Mouse (Mus musculus) lung, embryonic 16.5 days (tissue): ENCODE results near the gene Acbd3. TPM values are rescaled to one million over a fixed set of nuclear protein-coding genes. Genes with fewer than 3 reads are reported as not detected.

Experiments
- ATAC-seq: fragments of 200-750 bp; cut with Nextera tagmentation; 2 replicates; pipeline ENCODE4 v1.8.0; 2017; ENCODE audit warnings: low read depth, mild to moderate bottlenecking, moderate library complexity
- H3K27ac ChIP-seq: fragments of 300-500 bp; sonication (generic); 2 replicates; pipeline ENCODE4 v1.5.1; 2014; ENCODE audit warnings: mild to moderate bottlenecking, control low read depth, low read length
- H3K27me3 ChIP-seq: fragments of 300-500 bp; sonication (generic); 2 replicates; pipeline ENCODE4 v1.6.1; 2014; ENCODE audit warnings: low read depth, low read length, mixed read lengths; ENCODE audit not compliant: control insufficient read depth, insufficient read depth
- H3K36me3 ChIP-seq: fragments of 300-500 bp; sonication (generic); 2 replicates; pipeline ENCODE4 v1.6.1; 2014; ENCODE audit warnings: low read length; ENCODE audit not compliant: control insufficient read depth, insufficient read depth
- H3K4me1 ChIP-seq: fragments of 300-500 bp; sonication (generic); replicated peaks from 2 replicates; pipeline ENCODE4 v1.6.1; 2014; ENCODE audit warnings: low read length, mixed read lengths; ENCODE audit not compliant: control insufficient read depth, insufficient read depth
- H3K4me2 ChIP-seq: fragments of 300-500 bp; sonication (generic); 2 replicates; pipeline ENCODE4 v1.6.1; 2014; ENCODE audit warnings: low read depth, low read length, control low read depth
- H3K4me3 ChIP-seq: fragments of 300-500 bp; sonication (generic); 2 replicates; pipeline ENCODE4 v1.5.1; 2014; ENCODE audit warnings: mild to moderate bottlenecking, low read length, control low read depth
- H3K9ac ChIP-seq: fragments of 300-500 bp; sonication (generic); 2 replicates; pipeline ENCODE4 v1.6.1; 2014; ENCODE audit warnings: low read length, control low read depth
- H3K9me3 ChIP-seq: fragments of 300-500 bp; sonication (generic); 2 replicates; pipeline ENCODE4 v1.6.1; 2016; ENCODE audit warnings: low read length; ENCODE audit not compliant: control insufficient read depth
- WGBS: fragments of 180-500 bp; shearing (Covaris S2); extraction: QIAGEN DNeasy Blood & Tissue Kit; methylation state at CpG from one replicate; pipeline ENCODE4 v1.1.7; 2014; 5-methylcytosine and 5-hydroxymethylcytosine counted together
- polyA plus RNA-seq: library from polyadenylated mRNA; unstranded; fragments of >200 nt; fragmentation: Nextera tagmentation; extraction: Ambion mirVana; gene quantifications from 2 replicates; pipeline ENCODE4 v1.2.1, GENCODE M21; 2015

Gene Acbd3
- polyA plus RNA-seq, 1 experiment from 2014 or later, result 20.7 TPM

- 13% methylated on average over 10 of the region's 10 CpGs for WGBS
- no peaks in the 10 kb centered on the region for H3K36me3 ChIP-seq
Measured at GRCm38 (mm10) chr1:180767541-180768333, 41.9 kb downstream of the Acbd3 start.

GRCm38 (mm10) chr1:180768334-180769168 lies 42.7 kb downstream of the Acbd3 start:
- Histone ChIP-seq H3K4me1 (peaks cover 11% of the 10 kb centered on the region), H3K4me3 (peak overlapping the region; percentile 58), H3K36me3 (no peaks in the 10 kb centered on the region), H3K27me3 (no peaks in the 10 kb centered on the region; the same call in 1 of the 2 replicates), H3K27ac (peak overlapping the region; percentile 40), H3K9me3 (no peaks in the 10 kb centered on the region), H3K9ac (peak overlapping the region; percentile 83), H3K4me2 (peak overlapping the region; percentile 90)
- ATAC-seq, result peak; percentile 90
- WGBS, result 3% methylated on average over 37 of the region's 37 CpGs

More at GRCm38 (mm10) chr1:180767541-180768333, 41.9 kb downstream of the Acbd3 start:
- peak overlapping the region; percentile 83 for H3K9ac ChIP-seq
- peak overlapping the region; percentile 40; the same call in 1 of the 2 replicates for H3K27ac ChIP-seq
- no peaks in the 10 kb centered on the region for H3K9me3 ChIP-seq
- peak; percentile 23 for ATAC-seq
- H3K4me3 ChIP-seq, result peak overlapping the region; percentile 58
- peak overlapping the region; percentile 90 for H3K4me2 ChIP-seq
- peaks cover 11% of the 10 kb centered on the region for H3K4me1 ChIP-seq
- no peaks in the 10 kb centered on the region; the same call in 1 of the 2 replicates for H3K27me3 ChIP-seq

- Histone ChIP-seq H3K9me3 (peaks cover 3% of the 10 kb centered on the region), H3K27me3 (no peaks in the 10 kb centered on the region; the same call in 1 of the 2 replicates), H3K27ac (no peak overlapping the region), H3K4me3 (no peak overlapping the region), H3K9ac (no peak overlapping the region), H3K4me2 (no peak overlapping the region), H3K4me1 (peaks cover 22% of the 10 kb centered on the region), H3K36me3 (no peaks in the 10 kb centered on the region)
- no peak for ATAC-seq
- WGBS, result 75% methylated on average over 5 of the region's 5 CpGs
Measured at GRCm38 (mm10) chr1:180771306-180771705, 45.5 kb downstream of the Acbd3 start.

DNA sequence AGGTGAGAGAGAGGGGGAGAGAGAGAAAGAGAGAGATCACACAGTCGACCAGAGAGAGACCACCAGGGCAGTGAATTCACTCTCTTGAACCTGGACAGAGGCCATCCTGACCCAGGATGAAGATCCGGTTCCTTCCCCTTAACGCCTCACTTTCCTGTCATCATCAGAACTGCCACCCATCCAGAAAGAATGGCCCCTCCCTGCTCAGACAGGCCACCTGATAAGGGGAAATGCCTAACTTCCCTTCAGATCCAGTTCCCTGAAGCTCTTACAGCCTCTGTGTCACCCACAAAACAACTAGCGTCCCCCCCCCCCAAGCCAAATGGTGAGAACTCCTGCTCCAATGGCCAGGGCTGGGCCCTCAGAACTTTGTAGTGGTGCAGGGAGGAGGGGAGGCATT lies 45.9 kb downstream of the Acbd3 start:
- Histone ChIP-seq H3K4me3 (no peak overlapping the region), H3K4me1 (peaks cover 23% of the 10 kb centered on the region), H3K9ac (no peak overlapping the region), H3K36me3 (no peaks in the 10 kb centered on the region), H3K27ac (no peak overlapping the region), H3K27me3 (no peaks in the 10 kb centered on the region; the same call in 1 of the 2 replicates), H3K9me3 (peaks cover 3% of the 10 kb centered on the region), H3K4me2 (no peak overlapping the region)
- WGBS, result 45% methylated on average over 4 of the region's 4 CpGs
- ATAC-seq, result no peak

GRCm38 (mm10) chr1:180772291-180772690 lies 46.4 kb downstream of the Acbd3 start:
- Histone ChIP-seq H3K27me3 (no peaks in the 10 kb centered on the region; the same call in 1 of the 2 replicates), H3K27ac (no peak overlapping the region), H3K4me1 (peaks cover 27% of the 10 kb centered on the region), H3K36me3 (no peaks in the 10 kb centered on the region), H3K4me3 (no peak overlapping the region), H3K9ac (no peak overlapping the region), H3K9me3 (peaks cover 3% of the 10 kb centered on the region), H3K4me2 (no peak overlapping the region)
- ATAC-seq, result no peak
- 87% methylated on average over 3 of the region's 3 CpGs for WGBS

- Histone ChIP-seq H3K27ac (no peak overlapping the region), H3K4me3 (no peak overlapping the region), H3K27me3 (no peaks in the 10 kb centered on the region; the same call in 1 of the 2 replicates), H3K4me1 (peaks cover 17% of the 10 kb centered on the region), H3K9ac (no peak overlapping the region), H3K36me3 (no peaks in the 10 kb centered on the region), H3K9me3 (peaks cover 3% of the 10 kb centered on the region), H3K4me2 (no peak overlapping the region)
- 66% methylated on average over 3 of the region's 3 CpGs for WGBS
- ATAC-seq, result no peak
Measured at GRCm38 (mm10) chr1:180774664-180775063, 48.8 kb downstream of the Acbd3 start.

DNA sequence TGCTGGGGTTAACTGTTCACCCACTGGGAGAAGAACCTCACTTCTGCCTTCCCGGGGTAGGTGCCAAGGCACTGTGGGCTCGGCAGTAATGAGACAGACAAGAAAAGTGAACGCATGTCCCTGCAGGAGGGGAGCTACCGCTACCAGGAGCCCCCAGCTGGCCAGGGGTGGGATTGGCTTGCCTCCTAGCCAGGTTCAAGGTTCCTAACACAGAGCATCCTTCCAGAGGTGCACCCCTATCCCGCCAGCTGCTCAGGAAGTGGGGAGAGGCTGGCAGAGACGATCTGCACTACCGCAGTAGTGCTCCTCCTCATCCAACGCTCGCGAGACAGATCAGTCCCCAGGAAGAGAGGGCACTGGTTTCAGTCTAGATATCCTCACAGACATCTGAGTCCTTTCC lies 49.5 kb downstream of the Acbd3 start:
- Histone ChIP-seq H3K4me3 (no peak overlapping the region), H3K36me3 (no peaks in the 10 kb centered on the region), H3K4me1 (peaks cover 17% of the 10 kb centered on the region), H3K9ac (no peak overlapping the region), H3K9me3 (peaks cover 3% of the 10 kb centered on the region), H3K27ac (no peak overlapping the region), H3K27me3 (no peaks in the 10 kb centered on the region), H3K4me2 (no peak overlapping the region)
- 72% methylated on average over 10 of the region's 10 CpGs for WGBS
- ATAC-seq, result no peak

DNA sequence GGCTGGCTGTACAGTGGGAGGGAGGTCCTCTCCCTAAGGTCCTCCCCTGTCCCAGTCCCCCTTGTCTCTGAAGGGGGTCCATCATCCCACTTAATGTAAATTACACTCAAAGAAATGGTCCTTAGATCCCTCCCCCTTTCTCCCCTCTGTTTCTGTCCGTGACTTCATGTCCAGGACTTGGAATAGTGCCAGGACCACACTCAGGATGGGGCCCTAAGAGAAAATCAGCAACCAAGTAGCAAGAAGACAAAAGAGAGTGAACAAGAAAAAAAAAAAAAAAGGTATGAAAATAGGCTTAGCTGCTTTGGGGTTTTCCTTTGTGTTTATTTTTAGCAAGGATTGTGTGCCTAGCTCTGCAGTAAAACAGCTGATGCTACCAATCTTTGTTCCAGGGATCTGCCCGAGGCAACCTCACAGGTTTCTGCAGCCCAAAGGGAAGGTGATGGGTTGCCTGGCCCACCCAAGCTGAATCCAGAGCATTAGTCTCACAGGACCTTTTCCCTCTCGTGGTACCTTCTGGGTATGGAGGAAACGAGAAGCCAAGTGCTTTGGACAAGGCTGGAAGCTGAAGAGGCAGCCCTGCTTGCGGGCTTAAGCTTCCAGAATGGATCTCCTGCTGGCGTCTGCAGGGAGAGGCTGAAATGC lies 50.1 kb downstream of the Acbd3 start:
- H3K9me3 ChIP-seq, result peaks cover 3% of the 10 kb centered on the region
- H3K4me3 ChIP-seq, result no peak overlapping the region
- H3K36me3 ChIP-seq, result no peaks in the 10 kb centered on the region
- peaks cover 17% of the 10 kb centered on the region for H3K4me1 ChIP-seq
- H3K9ac ChIP-seq, result no peak overlapping the region
- 0 out of 2 replicates have a peak overlapping the region, but pooled peaks have one; percentile 5 for H3K27ac ChIP-seq
- no peak overlapping the region for H3K4me2 ChIP-seq
- ATAC-seq, result no peak
- WGBS, result 36% methylated on average over 6 of the region's 6 CpGs
- no peaks in the 10 kb centered on the region for H3K27me3 ChIP-seq
